In genomic region chr12:33333914-33334313, GRCm38 (mm10) we compare ENCODE assay signal across 9 mouse cellular contexts.
DNase-seq lines count a peak whose midpoint lies in the region; ATAC-seq and TF ChIP-seq lines count a peak whose summit lies in the region.
"Had no signal": no experiment of that assay in that cellular context is flagged by ENCODE, and none has a peak within 500 bp of the region (broad histone marks: within the 10 kb centered on the region; RNA-seq: fewer than 3 reads in every experiment).

No protein-coding gene starts in this region.

- peak; percentile 82 for DNase-seq in MEL (ENCODE audit: low read depth, low spot score)
- DNase-seq in cerebellum, adult 2 months, result peak; percentile 84 to 92
- DNase-seq in frontal cortex, adult 2 months (ENCODE audit: extremely low spot score in 1 of 2, low spot score in 1 of 2), result peak; percentile 72 to 94
- peak; percentile 88 for DNase-seq in hindbrain, embryonic 11.5 days (ENCODE audit: low spot score)
- DNase-seq in layer of hippocampus, adult 9-10 months (ENCODE audit: low spot score), result peak; percentile 79
- DNase-seq in ovary, postnatal 36 days (ENCODE audit: low spot score), result peak; percentile 86
- DNase-seq in thymus, postnatal 14 days, result peak; percentile 86

- ATAC-seq in hindbrain, embryonic 11.5 days (ENCODE audit: low FRiP score), result peak; percentile 61; the same call in 1 of the 2 replicates
- ATAC-seq in lung, embryonic 16.5 days (ENCODE audit: low read depth), result peak; percentile 71; the same call in 1 of the 2 replicates

- peak overlapping the region; percentile 69; the same call in 1 of the 2 replicates for H3K27ac ChIP-seq in MEL (ENCODE audit: control insufficient read depth, low read depth, low read length)
- no peak overlapping the region for H3K27ac ChIP-seq in cerebellum, adult 2 months (ENCODE audit: insufficient read depth, low read length)
- H3K27ac ChIP-seq in hindbrain, embryonic 11.5 days (ENCODE audit: low read depth, low read length), result no peak overlapping the region
- H3K27ac ChIP-seq in lung, embryonic 16.5 days (ENCODE audit: low read length), result no peak overlapping the region
- H3K27ac ChIP-seq: limb, embryonic 15.5 days had no signal

- TF ChIP-seq POLR2A in MEL (IDR thresholded peaks at IDR 0.05; ENCODE audit: control insufficient read depth in 1 of 2, insufficient read depth in 1 of 2, low read depth in 1 of 2, low read length in 2 of 2, poor library complexity in 1 of 2), result no peak
- TF ChIP-seq POLR2A in cerebellum, adult 2 months (IDR thresholded peaks at IDR 0.05; ENCODE audit: borderline replicate concordance, insufficient read depth, low read length), result no peak

- no peak overlapping the region for H3K4me3 ChIP-seq in MEL (ENCODE audit: control insufficient read depth in 1 of 2, insufficient read depth in 1 of 2, low read depth in 2 of 2, low read length in 2 of 2)
- no peak overlapping the region for H3K4me3 ChIP-seq in cerebellum, adult 2 months (replicated peaks; ENCODE audit: insufficient read depth, low read depth, low read length)
- H3K4me3 ChIP-seq in hindbrain, embryonic 11.5 days (ENCODE audit: low read depth, low read length), result no peak overlapping the region
- no peak overlapping the region for H3K4me3 ChIP-seq in lung, embryonic 16.5 days (ENCODE audit: low read length)
- H3K4me3 ChIP-seq: limb, embryonic 15.5 days had no signal

- H3K9me3 ChIP-seq in MEL (replicated peaks; ENCODE audit: insufficient read depth, low read length), result no peaks in the 10 kb centered on the region
- H3K9me3 ChIP-seq in hindbrain, embryonic 11.5 days (ENCODE audit: control insufficient read depth, low read length), result no peaks in the 10 kb centered on the region
- H3K9me3 ChIP-seq in lung, embryonic 16.5 days (ENCODE audit: control insufficient read depth, low read length), result no peaks in the 10 kb centered on the region
- H3K9me3 ChIP-seq: limb, embryonic 15.5 days had no signal

- no peaks in the 10 kb centered on the region for H3K27me3 ChIP-seq in MEL (ENCODE audit: control insufficient read depth in 1 of 2, insufficient read depth in 2 of 2, low read length in 2 of 2)
- H3K27me3 ChIP-seq in cerebellum, adult 2 months (ENCODE audit: control insufficient read depth, insufficient read depth, low read length), result no peaks in the 10 kb centered on the region
- no peaks in the 10 kb centered on the region for H3K27me3 ChIP-seq in hindbrain, embryonic 11.5 days (ENCODE audit: control insufficient read depth, insufficient read depth, low read length)
- H3K27me3 ChIP-seq in lung, embryonic 16.5 days (ENCODE audit: control insufficient read depth, insufficient read depth, low read depth, low read length), result no peaks in the 10 kb centered on the region

- H3K4me1 ChIP-seq in MEL (ENCODE audit: control insufficient read depth in 1 of 2, insufficient read depth in 2 of 2, low read length in 2 of 2), result peaks cover 26 to 41% of the 10 kb centered on the region in 2 experiments
- peaks cover 9% of the 10 kb centered on the region for H3K4me1 ChIP-seq in cerebellum, adult 2 months (ENCODE audit: control insufficient read depth, insufficient read depth, low read length)
- no peaks in the 10 kb centered on the region for H3K4me1 ChIP-seq in hindbrain, embryonic 11.5 days (replicated peaks; ENCODE audit: control insufficient read depth, insufficient read depth, low read length)
- H3K4me1 ChIP-seq in lung, embryonic 16.5 days (replicated peaks; ENCODE audit: control insufficient read depth, insufficient read depth, low read length), result no peaks in the 10 kb centered on the region; the same call in 1 of the 2 replicates

- no peaks in the 10 kb centered on the region for H3K79me2 ChIP-seq in MEL (ENCODE audit: control insufficient read depth, insufficient read depth, low read length, poor library complexity)

- WGBS in cerebellum, adult 2 months, result 18% methylated on average over 8 of the region's 8 CpGs
- 36% methylated on average over 8 of the region's 8 CpGs for WGBS in hindbrain, embryonic 11.5 days
- 22% methylated on average over 8 of the region's 8 CpGs for WGBS in lung, embryonic 16.5 days

- peaks cover 13 to 42% of the 10 kb centered on the region in 2 experiments for H3K36me3 ChIP-seq in MEL (ENCODE audit: control insufficient read depth in 1 of 2, insufficient read depth in 2 of 2, low read length in 2 of 2)
- H3K36me3 ChIP-seq in hindbrain, embryonic 11.5 days (ENCODE audit: control insufficient read depth, insufficient read depth, low read length), result no peaks in the 10 kb centered on the region
- H3K36me3 ChIP-seq in lung, embryonic 16.5 days (ENCODE audit: control insufficient read depth, insufficient read depth, low read length), result no peaks in the 10 kb centered on the region
- H3K36me3 ChIP-seq: limb, embryonic 15.5 days had no signal

- H3K4me2 ChIP-seq in hindbrain, embryonic 11.5 days (replicated peaks; ENCODE audit: low read depth, low read length), result no peak overlapping the region
- no peak overlapping the region for H3K4me2 ChIP-seq in lung, embryonic 16.5 days (ENCODE audit: low read depth, low read length)
- H3K4me2 ChIP-seq: limb, embryonic 15.5 days had no signal

- peak; percentile 75 for TF ChIP-seq RAD21 in MEL (IDR thresholded peaks at IDR 0.05; ENCODE audit: low read depth, low read length)

- no peak overlapping the region for H3K9ac ChIP-seq in MEL (ENCODE audit: control insufficient read depth, low read depth, low read length, poor library complexity, severe bottlenecking)
- no peak overlapping the region for H3K9ac ChIP-seq in hindbrain, embryonic 11.5 days (ENCODE audit: low read depth, low read length)
- H3K9ac ChIP-seq in lung, embryonic 16.5 days (ENCODE audit: low read length), result no peak overlapping the region
- H3K9ac ChIP-seq: limb, embryonic 15.5 days had no signal

- TF ChIP-seq CTCF in MEL (IDR thresholded peaks at IDR 0.05 in 2 of 3, conservative IDR thresholded peaks at IDR 0.05 in 1 of 3; ENCODE audit: control insufficient read depth in 1 of 3, insufficient read depth in 1 of 3, low read depth in 2 of 3, low read length in 3 of 3, poor library complexity in 1 of 3, severe bottlenecking in 1 of 3), result peak; percentile 85 to 98 (median 88)
- TF ChIP-seq CTCF in cerebellum, adult 2 months (IDR thresholded peaks at IDR 0.05; ENCODE audit: borderline replicate concordance, insufficient read depth, low read depth, low read length), result peak; percentile 99

- no peak for TF ChIP-seq EP300 in MEL (IDR thresholded peaks at IDR 0.05; ENCODE audit: low read depth in 1 of 2, low read length in 2 of 2)

TF ChIP-seq in MEL, 35 proteins besides CTCF, POLR2A, EP300 and RAD21:
- peak; percentile 60 for TF ChIP-seq ZC3H11A (IDR thresholded peaks at IDR 0.05; ENCODE audit: low read depth, low read length)
- peak; percentile 85 for TF ChIP-seq SMC3 (IDR thresholded peaks at IDR 0.05; ENCODE audit: low read depth, low read length)
- no peak for TF ChIP-seq MYB (IDR thresholded peaks at IDR 0.05; ENCODE audit: low read depth, low read length)
